Mouse (Mus musculus) monocyte, adult 5-6 weeks (primary cell): ENCODE data around the gene Pga5. TPM values are rescaled to one million over a fixed set of nuclear protein-coding genes. Genes with fewer than 3 reads are reported as not detected.

Source experiments
- ATAC-seq: fragments of 153-309, 156-312 bp; replicated peaks from 2 replicates; pipeline ENCODE4 v1.8.0; 2017; ENCODE audit warnings: mild to moderate bottlenecking; ENCODE audit not compliant: low TSS enrichment, insufficient number of reproducible peaks, severe bottlenecking, poor library complexity, low FRiP score
- total RNA-seq: library from RNA; stranded (forward); fragments of 200-1000, 200-491, 200-594 nt; gene quantifications from 3 replicates; pipeline ENCODE4 v1.2.3, GENCODE M21; 2017

The Pga5 gene
- total RNA-seq, 1 experiment from 2014 or later = not detected

DNA sequence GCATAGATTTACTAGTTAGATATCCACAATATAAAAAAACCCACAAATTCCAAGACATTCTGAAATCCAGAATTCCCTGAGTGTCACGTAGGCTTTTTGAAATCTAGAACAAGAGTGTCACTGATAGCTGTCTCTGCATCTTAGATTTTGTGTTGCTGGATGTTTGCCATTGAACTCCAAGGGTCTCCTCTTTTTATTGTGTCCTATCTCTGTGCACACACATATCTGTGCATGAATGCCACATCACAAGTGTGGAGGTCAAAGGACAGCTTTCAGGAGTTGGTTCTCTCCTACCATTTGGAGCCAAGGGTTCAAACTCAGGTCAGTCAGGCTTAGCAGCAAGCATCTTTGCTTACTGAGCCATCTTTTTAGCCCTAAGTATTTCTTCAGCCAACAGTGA, 30.0 kb upstream of the Pga5 start:
- ATAC-seq = no peak

DNA sequence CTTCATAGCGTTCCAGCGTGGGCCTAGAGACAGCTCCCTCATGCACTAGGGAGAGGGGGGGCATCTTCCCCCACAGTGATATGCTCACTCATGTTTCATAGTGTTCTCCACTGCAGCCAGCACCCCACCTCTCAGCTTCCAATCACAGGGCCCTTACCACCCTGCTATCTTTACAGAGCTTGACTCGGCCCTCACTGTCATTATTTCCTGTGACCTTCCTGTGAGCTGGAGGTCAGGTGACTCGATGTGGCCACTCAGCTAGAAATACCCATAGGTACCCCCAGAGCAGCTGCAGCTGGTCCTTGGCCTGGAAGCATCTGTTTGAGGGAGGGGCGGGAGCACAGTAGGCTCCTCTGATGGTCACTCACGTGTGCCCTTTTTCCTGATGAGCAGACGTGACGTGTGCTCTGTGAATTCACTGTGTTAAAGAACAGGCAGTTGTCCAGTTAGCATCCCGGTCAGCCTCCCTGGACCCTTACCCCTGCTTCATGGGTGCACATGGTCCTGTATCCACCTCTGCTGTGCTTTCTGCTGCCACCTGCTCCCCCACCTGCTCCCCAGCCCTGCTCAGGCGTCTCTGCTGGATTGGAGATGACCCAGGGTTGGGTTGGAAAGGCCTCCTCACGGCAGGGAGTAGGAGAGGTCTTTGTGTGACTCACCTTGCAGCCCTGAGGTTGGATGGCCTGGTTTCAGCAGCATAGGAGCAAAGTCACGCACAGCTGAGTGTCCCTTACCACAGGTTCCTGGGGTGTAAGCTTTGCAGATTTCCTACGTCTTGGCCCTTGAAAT, 29.4 kb upstream of the Pga5 start:
- ATAC-seq = no peak

DNA sequence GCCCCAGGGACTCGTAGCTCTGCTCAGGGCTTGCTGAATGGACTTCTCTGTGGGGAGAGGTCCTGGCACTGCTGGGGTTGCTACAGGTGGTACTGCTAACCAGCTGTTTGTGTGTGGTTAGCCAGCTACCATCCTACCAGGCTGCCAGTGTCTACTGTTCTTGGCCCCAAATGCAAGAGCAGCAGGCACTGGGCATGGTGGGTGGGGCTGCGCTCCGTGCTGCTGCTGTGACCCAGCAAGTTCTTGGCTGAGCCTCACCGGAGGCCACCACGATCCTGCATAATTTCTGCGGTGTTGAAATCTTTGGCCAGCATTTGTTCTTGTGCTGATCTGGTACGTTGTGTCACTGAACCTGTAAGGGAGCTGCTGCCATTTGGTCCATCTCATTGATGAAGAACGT, 25.6 kb upstream of the Pga5 start:
- ATAC-seq = no peak

DNA sequence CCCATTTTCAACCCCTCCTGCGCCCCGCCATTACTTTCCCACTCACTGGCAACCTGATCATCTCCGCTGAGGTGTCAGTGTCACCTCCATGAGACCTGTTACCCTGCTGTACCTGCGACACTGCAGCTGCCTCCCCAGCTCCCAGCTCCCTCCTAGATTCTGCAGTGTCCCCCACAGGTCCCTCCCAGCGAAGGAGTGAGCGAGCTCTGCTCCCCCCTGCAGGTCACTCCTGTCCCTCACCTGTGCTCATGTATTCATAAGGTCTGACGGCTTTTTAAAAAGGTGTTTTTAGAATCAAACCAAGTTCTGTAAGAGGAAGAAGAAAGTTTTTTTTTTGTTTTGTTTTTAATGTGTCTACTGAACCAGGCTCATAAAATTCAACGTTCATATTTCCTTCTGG, 24.3 kb upstream of the Pga5 start:
- no peak for ATAC-seq

DNA sequence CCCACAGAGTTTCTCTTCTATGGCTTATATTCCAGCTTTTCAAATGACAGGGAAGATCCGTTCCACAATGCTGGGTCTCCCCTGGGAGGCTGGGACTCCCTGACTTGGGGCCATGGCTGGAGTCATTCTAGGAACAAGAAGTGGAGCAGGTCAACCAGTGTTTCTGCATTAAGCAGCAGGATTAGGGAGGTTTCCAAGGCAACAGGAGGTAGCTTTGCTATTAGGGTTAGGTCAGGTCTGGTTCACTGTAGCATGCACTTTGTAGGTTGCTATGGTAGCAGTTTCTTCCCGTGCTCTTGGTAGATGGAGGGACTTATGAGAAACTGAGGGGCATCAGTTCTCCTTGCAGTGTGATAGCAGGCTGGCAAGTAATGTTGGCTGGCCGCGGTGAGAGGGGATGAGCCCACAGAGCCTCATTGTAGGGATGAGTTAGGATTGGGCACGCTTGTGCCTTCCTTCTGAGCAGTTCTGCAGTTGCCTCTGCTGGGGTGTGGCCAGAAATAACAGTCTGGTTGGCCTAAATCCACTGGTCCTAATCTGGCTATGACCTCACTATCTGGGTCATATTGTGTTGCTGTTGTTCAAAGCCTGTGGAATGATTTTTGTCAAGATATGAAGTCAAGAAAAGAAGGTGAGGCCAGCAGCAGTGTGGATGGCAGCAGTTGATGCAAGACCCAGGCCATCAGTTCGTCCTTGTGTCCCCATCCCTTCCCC, 23.3 kb upstream of the Pga5 start:
- ATAC-seq = no peak

DNA sequence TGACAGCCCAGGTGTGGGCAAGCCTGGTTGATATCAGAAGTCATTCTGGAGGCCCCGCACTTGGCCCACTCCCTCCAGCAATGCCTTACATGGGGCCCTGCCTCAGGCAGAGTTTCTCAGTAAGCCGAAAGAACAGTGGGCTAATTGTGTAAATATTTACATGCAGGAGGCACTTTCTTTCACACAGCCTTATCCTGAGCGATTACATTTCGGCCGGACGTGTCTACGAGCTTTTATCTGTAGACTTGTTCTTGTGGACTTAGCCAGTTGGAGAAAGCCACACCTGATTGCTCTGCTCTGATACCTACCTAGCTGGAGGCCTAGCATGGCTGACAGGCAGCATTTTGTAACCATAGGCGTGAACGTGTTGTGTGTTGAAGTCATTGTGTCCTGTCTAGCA, 22.0 kb upstream of the Pga5 start:
- ATAC-seq = no peak

DNA sequence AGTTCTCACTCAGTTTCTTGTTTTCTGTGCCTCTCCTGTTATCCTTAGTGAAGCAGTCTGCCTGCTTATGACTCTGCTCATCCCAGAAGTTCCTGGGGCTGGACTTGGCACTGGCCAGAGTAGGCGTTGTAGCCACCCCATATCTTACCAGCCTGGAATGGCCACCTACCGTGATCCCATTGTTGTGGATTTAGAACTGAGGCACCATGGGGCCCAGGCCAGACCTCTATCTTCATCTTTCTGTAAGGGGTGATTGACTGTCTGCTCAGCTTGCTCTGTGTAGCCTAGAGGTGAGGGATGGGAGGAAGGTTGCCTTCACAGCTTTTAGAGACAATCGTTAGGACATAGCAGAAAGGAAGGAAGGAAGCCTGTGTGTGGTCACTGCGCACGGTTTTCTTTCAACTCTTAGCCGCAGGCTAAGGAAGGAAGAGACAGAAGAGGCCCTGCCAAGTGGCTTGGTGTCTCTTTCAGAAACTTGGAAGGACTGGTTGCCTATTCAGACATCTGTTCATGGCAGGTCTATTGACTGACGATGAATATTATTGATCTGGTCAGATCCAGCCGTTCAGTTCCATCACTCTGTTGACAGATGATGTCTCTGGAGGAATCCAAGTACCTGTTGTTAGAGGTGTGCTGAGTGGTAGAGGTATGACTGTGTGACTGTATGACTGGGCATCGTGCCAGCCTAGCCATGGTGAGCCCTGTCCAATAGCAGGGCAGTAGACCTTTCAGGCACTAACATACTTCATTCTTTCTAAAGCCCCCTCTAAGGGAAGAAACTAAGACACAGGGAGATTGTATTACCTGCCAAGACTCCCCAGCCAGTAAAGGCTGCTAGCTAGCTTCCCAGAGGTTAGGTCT, 20.5 kb upstream of the Pga5 start:
- ATAC-seq = 0 out of 2 replicates have a peak, but pooled peaks have one; percentile 29

DNA sequence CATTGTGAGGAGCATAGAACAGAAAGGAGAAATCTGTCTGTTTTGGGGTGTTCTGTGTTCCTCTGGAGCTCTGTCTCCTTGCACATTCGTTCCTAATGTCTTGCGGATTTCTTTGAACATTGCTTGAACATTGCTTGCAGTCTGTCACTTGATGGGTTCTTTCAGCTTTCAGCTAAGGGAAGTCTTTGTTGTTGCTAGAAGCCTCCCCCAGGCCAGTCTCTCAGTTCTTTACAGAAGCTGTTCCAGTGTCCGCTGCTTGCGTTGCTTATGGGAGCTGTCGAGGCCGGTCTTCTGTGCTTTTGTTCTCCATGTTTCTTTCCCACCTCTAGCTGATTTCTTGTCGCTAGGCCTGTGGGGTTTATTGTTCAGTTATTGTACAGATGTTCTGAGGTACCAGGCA, 17.9 kb upstream of the Pga5 start:
- ATAC-seq = no peak

DNA sequence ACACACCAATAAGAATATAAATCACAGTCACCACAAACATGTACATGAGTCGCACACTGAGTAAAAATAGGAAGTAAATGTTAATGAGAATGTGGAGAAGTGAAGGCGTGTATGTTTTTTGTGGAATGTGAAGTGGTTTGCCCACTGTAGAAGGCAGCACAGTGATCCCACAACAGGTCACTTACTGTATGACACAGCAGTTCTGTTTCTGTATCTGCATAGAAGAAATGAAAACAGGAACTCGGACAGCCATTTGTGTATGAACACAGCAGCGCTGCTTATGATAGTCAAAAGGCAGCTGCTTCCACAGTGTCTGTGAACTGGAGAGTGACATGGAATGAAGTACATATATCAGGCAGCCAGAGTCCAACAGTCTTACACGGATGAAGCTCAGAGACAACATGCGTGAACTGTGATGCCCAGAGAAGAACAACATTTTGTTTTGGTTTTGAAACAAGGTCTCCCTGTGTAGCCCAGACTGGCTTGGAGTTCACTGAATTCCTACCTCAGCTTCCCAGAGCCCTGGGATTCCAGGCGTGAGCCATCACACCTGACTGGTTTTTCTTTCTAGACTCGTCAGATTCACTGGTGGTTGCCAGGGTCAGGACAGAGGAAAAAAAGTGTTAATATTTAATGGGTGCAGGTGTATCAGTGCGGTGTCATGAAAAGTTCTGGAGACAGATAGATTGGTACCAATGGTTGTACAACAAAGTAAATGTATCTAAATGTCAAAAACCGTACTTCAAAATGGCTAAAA, 16.2 kb upstream of the Pga5 start:
- peak; percentile 85 for ATAC-seq

DNA sequence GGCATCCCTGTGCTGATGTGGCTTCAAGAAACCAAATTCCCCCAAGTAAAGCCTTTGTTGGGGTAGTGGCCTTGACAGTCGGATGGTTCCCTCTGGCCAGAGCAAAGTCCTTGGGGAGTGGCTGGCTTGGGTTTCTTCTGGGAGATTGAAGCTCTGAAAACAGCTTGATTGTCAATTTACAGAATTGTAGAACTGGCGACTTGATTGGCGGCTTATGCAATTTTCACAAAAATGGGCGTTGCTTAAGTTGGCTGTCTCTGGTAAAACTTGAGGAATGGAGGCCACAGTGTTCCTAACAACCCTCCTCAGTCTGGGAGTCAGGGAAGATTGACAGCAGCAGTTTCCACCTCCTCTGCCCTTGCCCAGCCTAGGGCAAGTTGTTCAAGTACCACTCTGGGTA, 14.5 kb upstream of the Pga5 start:
- ATAC-seq = no peak

DNA sequence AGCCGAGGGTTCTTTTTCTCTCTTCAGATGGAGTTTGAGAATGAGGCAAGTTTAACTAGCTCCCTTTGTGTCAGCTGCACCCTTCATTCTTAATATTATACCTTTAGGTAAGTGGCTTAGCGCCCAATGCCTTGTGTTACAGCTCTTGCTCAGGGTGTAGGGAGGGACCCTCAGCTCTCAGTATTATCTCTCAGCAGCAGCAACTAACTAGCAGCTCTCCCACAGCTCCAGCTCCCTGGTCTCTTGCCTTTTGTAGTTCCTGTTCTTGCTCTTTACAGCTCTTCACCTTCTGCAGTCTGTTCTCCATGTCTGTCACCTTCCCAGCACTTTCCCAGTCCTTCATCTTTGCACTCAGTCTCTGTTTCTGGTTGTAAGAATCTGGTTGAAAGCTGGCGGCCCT, 13.8 kb upstream of the Pga5 start:
- no peak for ATAC-seq

DNA sequence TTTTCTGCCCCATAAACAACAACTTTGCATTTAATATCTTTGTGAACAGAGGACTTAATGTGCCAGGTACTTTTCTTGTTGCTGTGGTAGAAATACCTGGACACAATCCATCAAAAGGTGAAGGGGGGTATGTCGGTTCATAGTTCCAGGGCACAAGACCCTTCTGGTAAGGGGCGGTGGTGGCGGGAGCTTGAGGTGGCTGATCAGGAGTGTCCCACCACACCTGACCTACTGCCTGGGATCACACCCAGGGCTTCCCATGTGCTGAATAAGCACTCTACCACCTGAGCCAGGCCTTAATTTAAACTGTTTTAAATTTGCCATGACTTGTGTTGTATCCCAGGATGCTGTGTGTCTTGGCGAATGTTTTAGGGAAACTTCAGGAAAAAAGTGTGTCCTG, 13.2 kb upstream of the Pga5 start:
- no peak for ATAC-seq

DNA sequence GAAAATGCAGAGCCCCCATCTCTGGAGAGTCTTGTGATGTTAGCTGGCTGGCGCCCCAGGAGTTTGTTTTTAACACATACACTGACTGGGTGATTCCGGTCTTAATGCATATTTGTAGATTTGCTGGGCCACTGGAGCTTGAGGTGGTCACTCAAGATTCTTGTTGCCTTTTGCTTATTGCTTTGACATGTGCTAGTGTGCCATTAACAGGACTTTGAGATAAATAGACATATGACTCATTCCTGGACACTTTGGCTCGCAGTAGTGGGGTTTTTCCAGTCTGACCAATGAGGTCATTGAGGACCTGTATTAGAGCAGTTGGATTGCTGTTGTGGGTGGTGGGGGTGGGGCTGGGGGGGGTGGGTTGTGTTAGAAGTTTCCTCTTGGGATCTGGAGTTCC, 12.5 kb upstream of the Pga5 start:
- no peak for ATAC-seq

DNA sequence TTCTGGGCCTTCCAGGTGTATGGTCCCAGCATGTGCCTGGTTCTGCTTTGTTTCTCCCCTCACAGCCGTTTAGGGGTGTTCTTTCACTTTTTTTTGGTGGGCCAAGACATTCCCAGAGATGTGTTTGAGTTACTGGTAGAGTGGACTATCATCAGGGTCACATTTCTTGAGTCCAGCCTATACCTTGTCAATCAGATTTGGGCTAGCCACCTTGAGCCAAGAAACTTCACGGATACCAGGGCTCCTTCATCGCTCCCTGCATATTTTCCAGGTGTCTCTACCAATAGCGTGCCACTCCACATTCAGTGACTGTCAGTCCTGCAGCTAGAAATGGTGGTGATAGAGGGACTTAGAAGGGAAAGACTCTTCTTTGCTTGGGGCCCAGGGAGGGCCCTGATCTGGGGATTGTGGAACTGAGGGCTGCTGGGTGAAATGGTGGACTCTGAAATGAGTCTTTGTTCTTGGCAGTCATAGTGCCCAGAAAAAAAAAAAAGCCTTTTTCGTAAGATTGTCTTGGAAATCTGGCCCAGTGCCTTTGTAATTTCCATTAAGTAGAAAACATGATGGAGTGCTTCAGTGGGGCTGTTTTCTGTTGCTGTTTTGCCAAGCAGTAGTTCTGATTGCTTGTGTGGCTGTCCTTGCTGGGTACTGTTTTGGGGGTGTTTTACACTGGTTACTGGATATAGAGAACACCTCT, 11.7 kb upstream of the Pga5 start:
- no peak for ATAC-seq

DNA sequence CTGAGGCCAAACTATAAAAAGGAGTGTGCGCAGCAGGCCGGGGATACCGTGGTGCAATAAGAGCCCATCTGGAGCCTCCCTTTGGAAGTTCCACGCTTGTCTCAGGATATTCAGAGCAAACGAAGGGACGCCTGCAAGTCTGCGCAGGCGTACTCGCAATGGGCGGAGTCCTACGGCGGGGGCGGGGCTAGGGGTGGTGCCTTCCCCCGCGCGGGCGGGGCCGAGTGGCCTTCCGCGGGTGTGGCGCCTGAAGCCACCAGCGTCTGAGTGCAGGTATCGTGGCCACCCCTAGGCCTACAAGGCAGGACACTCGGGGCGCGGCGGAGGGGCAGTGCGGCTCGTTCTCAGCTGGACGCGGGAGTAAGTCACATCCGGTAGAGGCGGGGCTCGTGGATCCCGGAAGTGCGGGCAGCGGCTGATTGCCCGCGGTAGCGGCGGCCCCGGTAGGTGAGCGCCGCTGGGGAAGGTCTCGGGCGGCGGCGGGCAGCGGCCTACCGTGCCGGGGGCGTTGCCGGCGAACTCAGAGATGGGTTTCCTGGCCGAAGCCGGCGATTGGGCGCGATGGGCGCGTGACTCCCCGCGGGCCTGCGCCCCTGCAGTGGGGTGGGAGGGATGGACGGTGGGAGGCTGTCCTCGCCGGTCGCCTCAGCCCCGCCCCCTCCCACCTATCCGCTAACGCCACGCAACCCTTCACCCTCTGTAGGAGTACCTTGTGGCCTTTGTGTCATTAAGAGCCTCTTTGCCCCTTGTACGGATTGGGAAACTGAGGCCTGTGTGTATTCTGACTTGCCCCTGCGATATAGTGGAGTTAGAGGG, 10.9 kb upstream of the Pga5 start, which contains the start of gene Vps37c:
Gene Vps37c, plus strand, starts transcription at position 199 of the 816 bp plus-strand sequence.
- ATAC-seq = peak; percentile 79

DNA sequence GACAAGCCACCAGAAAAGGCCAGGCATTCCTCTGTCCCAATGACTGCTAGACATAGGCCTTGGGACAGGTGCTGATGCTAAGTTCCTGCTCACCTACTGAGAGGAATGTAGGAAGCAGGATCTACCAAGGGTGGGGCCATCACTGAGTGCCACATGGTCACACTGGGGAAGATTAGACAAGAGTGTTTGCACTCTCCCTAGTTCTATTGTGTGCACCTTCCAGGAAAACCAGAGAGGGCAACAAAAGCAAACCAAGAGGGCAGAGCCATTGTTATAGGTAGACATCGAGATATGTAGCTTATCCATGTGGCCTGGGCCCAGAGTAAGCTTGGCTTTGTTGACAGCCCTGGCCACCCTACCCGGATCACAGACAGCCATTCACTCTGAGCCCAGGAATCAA, 7.9 kb upstream of the Pga5 start:
- no peak for ATAC-seq

DNA sequence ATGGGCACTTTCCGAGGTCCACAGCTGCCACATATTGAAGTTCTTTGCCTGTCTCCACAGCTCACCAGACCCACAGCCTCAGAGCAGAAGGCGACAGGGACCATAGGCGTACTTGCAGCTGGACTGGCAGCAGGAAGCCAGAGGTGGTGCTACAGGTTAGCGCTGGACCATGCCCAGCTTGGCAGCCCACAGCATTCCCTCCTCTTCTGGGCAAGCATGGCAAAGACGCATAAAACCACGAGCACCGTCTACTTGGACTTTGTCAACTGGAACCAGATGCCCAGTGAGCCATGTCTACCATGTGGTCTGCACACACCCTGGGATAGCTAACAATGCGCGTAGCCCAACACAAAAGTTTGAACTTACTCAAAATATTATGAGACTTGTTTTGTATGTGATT, 7.2 kb upstream of the Pga5 start:
- ATAC-seq = no peak
